Mouse (Mus musculus): ENCODE data around the gene March8. TPM values are rescaled to one million over a fixed set of nuclear protein-coding genes. Genes with fewer than 3 reads are reported as not detected.
A peak's percentile ranks its signal among the peaks of the same experiment; 100 is the strongest.

Gene March8
- polyA plus RNA-seq, 1 experiment from 2014 or later, result 30.8 TPM

DNA sequence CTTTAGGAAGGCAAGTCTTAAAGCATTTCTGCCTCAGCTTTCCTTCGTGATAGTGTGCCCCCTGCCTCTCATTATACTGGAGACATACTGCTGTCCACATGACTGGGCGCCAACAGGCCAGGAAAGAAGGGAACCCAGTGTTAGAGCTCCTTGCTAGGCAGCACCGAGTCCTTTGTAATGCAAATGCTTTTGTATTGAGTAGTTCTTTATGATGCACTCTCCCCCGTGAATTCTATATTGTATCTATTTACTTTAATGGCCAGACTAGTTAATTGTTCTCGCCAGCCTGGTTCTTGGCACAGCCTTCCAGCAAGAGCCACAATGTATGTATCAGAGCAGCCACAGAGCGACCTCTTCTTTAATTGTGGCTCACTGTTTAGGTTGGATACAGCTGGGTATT lies 59.8 kb downstream of the March8 start:
- Histone ChIP-seq H3K9me3 (ENCODE audit: low read depth, low read length) (no peaks in the 10 kb centered on the region), H3K4me3 (ENCODE audit: low read depth, low read length) (no peak overlapping the region), H3K36me3 (ENCODE audit: insufficient read depth) (peaks cover 3% of the 10 kb centered on the region; the same call in 1 of the 2 replicates), H3K27ac (ENCODE audit: low read depth) (no peak overlapping the region), H3K9ac (no peak overlapping the region), H3K27me3 (ENCODE audit: insufficient read depth, low read length) (no peaks in the 10 kb centered on the region), H3K4me1 (ENCODE audit: insufficient read depth) (no peaks in the 10 kb centered on the region), H3K4me2 (no peak overlapping the region)
- ATAC-seq (ENCODE audit: insufficient read depth) (no peak), DNase-seq (peak; percentile 8)
- WGBS, result 60% methylated on average over 6 of the region's 6 CpGs
- TF ChIP-seq CTCF (IDR thresholded peaks at IDR 0.05; ENCODE audit: low read depth), result no peak

DNA sequence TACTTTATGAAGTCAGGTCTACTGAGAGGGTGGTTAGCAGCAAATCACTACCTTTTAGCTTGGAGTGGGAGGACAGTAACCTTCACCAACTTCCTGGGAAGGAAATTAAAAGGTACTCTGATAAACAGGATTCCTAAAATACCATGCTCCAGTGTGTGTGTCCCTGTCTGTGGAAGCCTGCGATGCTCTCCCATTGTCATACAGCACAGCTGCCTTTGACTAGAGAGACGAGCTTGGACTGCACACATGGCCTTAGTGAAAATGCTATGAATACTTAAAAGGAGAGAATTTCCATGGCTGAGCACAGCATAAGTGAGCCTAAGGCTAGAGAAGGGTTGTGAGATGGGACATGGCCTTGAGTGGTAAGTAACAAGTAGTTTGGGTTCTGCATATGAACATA lies 60.3 kb downstream of the March8 start:
- DNase-seq (no peak), ATAC-seq (ENCODE audit: insufficient read depth) (no peak)
- no peaks in the 10 kb centered on the region for H3K4me1 ChIP-seq (ENCODE audit: insufficient read depth)
- TF ChIP-seq CTCF (IDR thresholded peaks at IDR 0.05; ENCODE audit: low read depth), result no peak
- no peaks in the 10 kb centered on the region for H3K9me3 ChIP-seq (ENCODE audit: low read depth, low read length)
- H3K9ac ChIP-seq, result no peak overlapping the region
- no peak overlapping the region for H3K4me3 ChIP-seq (ENCODE audit: low read depth, low read length)
- 66% methylated on average over 2 of the region's 2 CpGs for WGBS
- peaks cover 3% of the 10 kb centered on the region; the same call in 1 of the 2 replicates for H3K36me3 ChIP-seq (ENCODE audit: insufficient read depth)
- no peaks in the 10 kb centered on the region for H3K27me3 ChIP-seq (ENCODE audit: insufficient read depth, low read length)
- no peak overlapping the region for H3K27ac ChIP-seq (ENCODE audit: low read depth)
- H3K4me2 ChIP-seq, result no peak overlapping the region

DNA sequence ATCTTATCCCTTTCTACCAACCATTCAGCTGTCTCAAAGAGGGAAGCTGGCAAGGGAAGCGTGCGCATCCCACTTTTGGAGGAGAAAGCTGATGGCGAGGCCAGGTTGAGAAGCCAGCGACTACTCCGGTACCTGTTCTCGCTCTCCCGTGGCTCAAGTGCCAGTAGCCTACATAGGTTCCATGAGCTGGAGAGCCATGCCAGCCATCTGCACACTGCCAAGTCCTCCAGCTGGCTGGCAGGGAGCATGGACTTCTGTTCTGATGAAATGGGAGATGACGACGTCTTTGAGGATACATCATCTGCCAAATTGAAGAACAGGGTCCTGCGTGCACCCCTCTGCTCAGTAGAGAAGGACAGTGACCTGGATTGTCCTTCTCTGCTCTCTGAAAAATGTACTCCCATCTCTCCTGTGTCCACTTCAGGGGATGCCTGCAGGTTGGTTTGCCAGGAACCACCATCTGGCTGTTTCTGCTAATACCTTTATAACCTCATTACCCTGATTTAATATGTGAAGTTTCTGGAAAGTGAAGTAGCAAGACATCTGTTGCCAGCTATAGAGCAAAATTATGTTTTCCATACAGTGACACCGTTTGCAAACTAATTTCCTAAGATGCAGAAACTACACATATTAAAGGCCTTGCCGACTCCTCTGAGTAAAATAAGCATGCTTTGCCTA lies 64.1 kb downstream of the March8 start:
- Histone ChIP-seq H3K4me3 (ENCODE audit: low read depth, low read length) (no peak overlapping the region), H3K4me2 (no peak overlapping the region), H3K27ac (ENCODE audit: low read depth) (no peak overlapping the region), H3K27me3 (ENCODE audit: insufficient read depth, low read length) (no peaks in the 10 kb centered on the region), H3K9me3 (ENCODE audit: low read depth, low read length) (no peaks in the 10 kb centered on the region), H3K4me1 (ENCODE audit: insufficient read depth) (no peaks in the 10 kb centered on the region), H3K36me3 (ENCODE audit: insufficient read depth) (peaks cover 16% of the 10 kb centered on the region; the same call in 1 of the 2 replicates), H3K9ac (no peak overlapping the region)
- ATAC-seq (ENCODE audit: insufficient read depth) (no peak), DNase-seq (no peak)
- WGBS, result 92% methylated on average over 12 of the region's 12 CpGs
- no peak for TF ChIP-seq CTCF (IDR thresholded peaks at IDR 0.05; ENCODE audit: low read depth)

DNA sequence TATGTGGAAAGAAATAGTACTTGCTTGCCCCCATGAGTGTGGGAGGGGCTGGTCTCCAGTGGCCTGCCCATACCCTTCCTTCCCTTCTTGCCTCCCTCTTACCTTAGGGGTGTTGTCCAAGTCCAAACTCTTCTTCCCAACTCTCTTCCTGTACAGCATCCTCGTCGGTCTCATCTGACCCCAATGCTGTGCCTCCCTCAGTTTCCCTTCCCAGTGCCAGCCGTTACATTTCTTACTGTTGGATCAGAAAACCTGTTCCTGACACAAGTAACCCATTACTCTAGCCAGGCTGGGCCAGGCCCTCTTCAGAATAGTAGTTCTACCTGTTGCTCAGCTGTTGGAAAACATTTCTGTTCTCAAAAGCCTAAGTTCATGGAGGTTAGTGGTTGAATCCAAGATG lies 64.6 kb downstream of the March8 start:
- Histone ChIP-seq H3K4me1 (ENCODE audit: insufficient read depth) (no peaks in the 10 kb centered on the region), H3K9me3 (ENCODE audit: low read depth, low read length) (no peaks in the 10 kb centered on the region), H3K27me3 (ENCODE audit: insufficient read depth, low read length) (no peaks in the 10 kb centered on the region), H3K9ac (no peak overlapping the region), H3K36me3 (ENCODE audit: insufficient read depth) (peaks cover 16% of the 10 kb centered on the region; the same call in 1 of the 2 replicates), H3K27ac (ENCODE audit: low read depth) (no peak overlapping the region), H3K4me2 (no peak overlapping the region), H3K4me3 (ENCODE audit: low read depth, low read length) (no peak overlapping the region)
- WGBS, result 86% methylated on average over 3 of the region's 3 CpGs
- DNase-seq (no peak), ATAC-seq (ENCODE audit: insufficient read depth) (no peak)
- no peak for TF ChIP-seq CTCF (IDR thresholded peaks at IDR 0.05; ENCODE audit: low read depth)

DNA sequence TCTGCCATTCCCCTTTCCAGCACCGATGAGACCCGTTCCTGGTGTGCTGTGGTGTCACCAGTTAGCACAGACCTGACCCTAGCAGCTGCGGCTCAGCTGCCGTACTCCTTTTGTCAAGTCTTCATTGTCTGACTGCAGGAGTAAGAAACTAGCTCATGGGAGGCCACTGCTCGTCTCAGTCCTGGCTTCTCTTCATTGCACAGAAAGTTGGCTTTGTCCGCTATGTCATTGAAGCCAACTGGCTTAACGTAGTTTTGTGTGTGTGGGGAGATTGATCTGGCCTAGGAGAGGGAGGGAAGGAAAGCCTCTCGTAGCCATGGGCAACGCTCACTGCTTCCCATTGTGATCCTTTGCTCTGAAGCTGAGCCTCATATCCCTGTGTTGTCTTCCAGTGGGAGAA lies 67.4 kb downstream of the March8 start:
- ATAC-seq (ENCODE audit: insufficient read depth) (no peak), DNase-seq (no peak)
- whole genome bisulfite sequencing, result 88% methylated on average over 9 of the region's 9 CpGs
- H3K4me3 ChIP-seq (ENCODE audit: low read depth, low read length), result no peak overlapping the region
- no peak for TF ChIP-seq CTCF (IDR thresholded peaks at IDR 0.05; ENCODE audit: low read depth)
- H3K4me2 ChIP-seq, result no peak overlapping the region
- peaks cover 18% of the 10 kb centered on the region for H3K36me3 ChIP-seq (ENCODE audit: insufficient read depth)
- no peak overlapping the region for H3K9ac ChIP-seq
- H3K9me3 ChIP-seq (ENCODE audit: low read depth, low read length), result no peaks in the 10 kb centered on the region
- H3K27me3 ChIP-seq (ENCODE audit: insufficient read depth, low read length), result no peaks in the 10 kb centered on the region
- no peaks in the 10 kb centered on the region for H3K4me1 ChIP-seq (ENCODE audit: insufficient read depth)
- H3K27ac ChIP-seq (ENCODE audit: low read depth), result no peak overlapping the region

DNA sequence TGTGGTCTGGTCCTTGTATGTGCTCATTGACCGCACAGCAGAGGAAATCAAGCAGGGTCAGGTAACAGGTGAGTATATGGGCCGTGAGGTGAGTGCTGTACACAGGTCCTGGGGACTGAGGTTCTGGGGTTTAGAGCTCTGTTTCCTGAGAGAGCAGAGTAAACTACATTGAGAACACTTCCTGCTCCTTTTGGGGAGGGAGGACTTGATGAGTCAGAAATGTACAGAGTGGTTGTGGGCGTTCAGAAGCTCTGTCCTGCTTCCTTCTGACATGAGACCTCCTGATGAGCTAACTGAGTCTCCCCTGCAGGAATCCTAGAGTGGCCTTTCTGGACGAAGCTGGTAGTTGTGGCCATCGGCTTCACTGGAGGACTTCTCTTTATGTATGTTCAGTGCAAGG lies 67.9 kb downstream of the March8 start:
- no peak overlapping the region for H3K9ac ChIP-seq
- no peaks in the 10 kb centered on the region for H3K9me3 ChIP-seq (ENCODE audit: low read depth, low read length)
- 82% methylated on average over 5 of the region's 5 CpGs for WGBS
- no peaks in the 10 kb centered on the region for H3K27me3 ChIP-seq (ENCODE audit: insufficient read depth, low read length)
- DNase-seq (no peak), ATAC-seq (ENCODE audit: insufficient read depth) (no peak)
- no peak overlapping the region for H3K27ac ChIP-seq (ENCODE audit: low read depth)
- H3K4me3 ChIP-seq (ENCODE audit: low read depth, low read length), result no peak overlapping the region
- H3K4me2 ChIP-seq, result no peak overlapping the region
- no peak for TF ChIP-seq CTCF (IDR thresholded peaks at IDR 0.05; ENCODE audit: low read depth)
- H3K4me1 ChIP-seq (ENCODE audit: insufficient read depth), result no peaks in the 10 kb centered on the region
- peaks cover 22% of the 10 kb centered on the region for H3K36me3 ChIP-seq (ENCODE audit: insufficient read depth)

DNA sequence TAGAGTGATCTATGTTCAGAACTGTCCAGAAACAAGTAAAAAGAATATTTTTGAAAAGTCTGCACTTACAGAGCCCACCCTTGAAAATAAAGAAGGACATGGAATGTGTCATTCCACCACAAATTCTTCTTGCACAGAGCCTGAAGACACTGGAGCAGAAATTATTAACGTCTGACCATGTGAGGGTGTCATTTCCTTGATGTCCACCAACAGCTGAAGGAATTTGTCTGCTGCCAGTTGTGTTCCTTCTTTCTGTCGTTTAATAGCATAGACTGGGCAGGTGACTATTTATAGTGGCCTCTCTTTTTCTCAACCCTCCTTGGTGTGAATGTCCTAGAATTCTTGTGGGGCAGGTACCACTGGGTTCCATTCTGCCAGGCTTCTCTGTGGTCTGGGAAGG lies 68.3 kb downstream of the March8 start:
- ATAC-seq (ENCODE audit: insufficient read depth) (no peak), DNase-seq (no peak)
- no peak for TF ChIP-seq CTCF (IDR thresholded peaks at IDR 0.05; ENCODE audit: low read depth)
- Histone ChIP-seq H3K4me1 (ENCODE audit: insufficient read depth) (no peaks in the 10 kb centered on the region), H3K36me3 (ENCODE audit: insufficient read depth) (peaks cover 22% of the 10 kb centered on the region), H3K27me3 (ENCODE audit: insufficient read depth, low read length) (no peaks in the 10 kb centered on the region), H3K4me2 (no peak overlapping the region), H3K27ac (ENCODE audit: low read depth) (no peak overlapping the region), H3K9me3 (ENCODE audit: low read depth, low read length) (no peaks in the 10 kb centered on the region), H3K4me3 (ENCODE audit: low read depth, low read length) (no peak overlapping the region), H3K9ac (no peak overlapping the region)
- 62% methylated on average over 2 of the region's 2 CpGs for WGBS

Data from lung, embryonic 14.5 days (tissue).